Mouse (Mus musculus) kidney, adult 11 months (tissue): ENCODE measurements around the gene 1700001K19Rik.
A peak's percentile ranks its signal among the peaks of the same experiment; 100 is the strongest.
"Not testable (repeated sequence)": the region's sequence is repeated elsewhere in the genome, so short reads cannot be mapped to it uniquely, and the experiment has no call there.

Experiments used
- DNase-seq: peaks from one replicate; pipeline ENCODE4 v3.0.0; 2022

Gene 1700001K19Rik

GRCm38 (mm10) chr12:110695676-110696171 lies 13.3 kb upstream of the 1700001K19Rik start:
- DNase-seq, result peak; percentile 38

- DNase-seq, result not testable (repeated sequence)
Observed at GRCm38 (mm10) chr12:110693378-110693777, 11.0 kb upstream of the 1700001K19Rik start.

GRCm38 (mm10) chr12:110689919-110690643 lies 7.7 kb upstream of the 1700001K19Rik start:
- no peak for DNase-seq

DNA sequence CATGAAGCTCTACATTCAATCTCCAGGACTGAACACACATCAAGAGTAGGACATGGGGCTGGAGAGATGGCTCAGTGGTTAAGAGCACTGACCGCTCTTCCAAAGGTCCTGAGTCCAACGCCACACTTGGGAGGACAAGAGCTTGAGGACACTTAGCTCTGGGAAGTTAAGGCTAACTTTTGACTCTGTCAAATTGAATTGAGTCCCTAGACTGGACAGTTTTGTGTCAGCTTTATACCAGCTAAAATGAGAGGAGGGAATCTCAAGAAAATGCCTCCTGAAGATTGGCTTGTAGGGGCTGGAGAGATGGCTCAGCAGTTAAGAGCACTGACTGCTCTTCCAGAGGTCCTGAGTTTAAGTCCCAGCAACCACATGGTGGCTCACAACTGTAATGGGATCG lies 6.5 kb upstream of the 1700001K19Rik start:
- DNase-seq, result not testable (repeated sequence)

DNA sequence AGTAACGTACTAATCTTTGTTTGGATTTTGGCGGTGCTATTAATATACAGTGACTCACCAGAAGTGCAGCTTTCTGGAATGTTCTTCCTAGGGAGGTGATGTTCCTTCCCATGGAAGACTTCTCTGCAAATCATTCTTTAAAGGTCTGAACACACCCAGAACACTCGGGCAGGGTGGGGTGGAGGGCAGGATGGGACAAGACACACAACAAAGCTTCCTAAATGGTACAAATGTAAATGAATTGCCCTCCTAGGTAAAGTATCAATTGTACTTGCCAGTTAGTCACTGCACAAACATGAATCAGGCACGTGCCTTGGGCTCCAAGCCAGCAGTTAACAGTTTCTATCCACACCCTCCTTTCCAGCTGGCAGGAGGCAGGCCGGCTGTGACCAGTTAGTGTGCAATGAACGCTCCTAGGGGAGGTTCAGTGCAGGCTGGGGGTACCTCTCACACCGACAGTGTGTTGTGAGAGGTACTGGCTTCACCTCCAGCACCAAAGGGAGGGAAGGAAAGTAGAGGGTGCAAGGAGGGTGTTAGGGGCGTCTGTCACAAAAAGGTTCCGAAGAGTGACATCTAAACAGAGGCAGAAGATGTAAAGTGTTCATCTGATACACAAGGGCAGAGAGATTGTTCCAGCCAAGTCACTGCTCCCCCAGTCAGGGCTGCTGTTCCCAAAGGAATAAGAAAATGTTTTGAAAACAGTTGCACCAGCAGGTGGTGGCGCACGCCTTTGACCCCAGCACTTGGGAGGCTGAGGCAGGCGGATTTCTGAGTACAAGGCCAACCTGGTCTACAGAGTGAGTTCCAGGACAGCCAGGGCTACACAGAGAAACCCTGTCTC lies 5.7 kb upstream of the 1700001K19Rik start:
- peak; percentile 81 for DNase-seq

- no peak for DNase-seq
Observed at GRCm38 (mm10) chr12:110683580-110683979, 1.2 kb upstream of the 1700001K19Rik start.

- no peak for DNase-seq
Observed at GRCm38 (mm10) chr12:110681878-110682277, 541 bp downstream of the 1700001K19Rik start.

GRCm38 (mm10) chr12:110681191-110681590 lies 1.2 kb downstream of the 1700001K19Rik start:
- DNase-seq, result no peak

GRCm38 (mm10) chr12:110674243-110674642 lies 8.2 kb downstream of the 1700001K19Rik start:
- no peak for DNase-seq

GRCm38 (mm10) chr12:110667466-110668077 lies 14.8 kb downstream of the 1700001K19Rik start:
- peak; percentile 16 for DNase-seq

DNA sequence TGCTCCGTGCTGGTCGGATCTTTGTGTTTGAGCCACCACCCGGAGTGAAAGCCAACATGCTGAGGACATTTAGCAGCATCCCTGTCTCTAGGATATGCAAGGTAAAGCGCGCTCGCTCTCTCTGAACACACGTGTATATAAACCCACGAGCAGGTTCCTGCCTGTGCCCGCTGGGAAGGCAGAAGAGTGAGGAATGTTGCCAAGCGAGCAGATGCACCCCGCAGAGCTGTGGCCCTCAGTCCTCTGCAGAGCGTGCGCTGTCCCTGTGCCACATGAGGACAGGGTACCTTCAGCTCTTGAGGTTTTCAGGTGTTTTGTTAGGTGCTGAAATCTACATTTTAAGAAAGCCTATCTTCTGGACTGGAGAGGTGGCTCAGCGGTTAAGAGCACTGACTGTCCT lies 20.7 kb downstream of the 1700001K19Rik start:
- DNase-seq, result no peak

GRCm38 (mm10) chr12:110651464-110651863 lies 31.0 kb downstream of the 1700001K19Rik start:
- no peak for DNase-seq

DNA sequence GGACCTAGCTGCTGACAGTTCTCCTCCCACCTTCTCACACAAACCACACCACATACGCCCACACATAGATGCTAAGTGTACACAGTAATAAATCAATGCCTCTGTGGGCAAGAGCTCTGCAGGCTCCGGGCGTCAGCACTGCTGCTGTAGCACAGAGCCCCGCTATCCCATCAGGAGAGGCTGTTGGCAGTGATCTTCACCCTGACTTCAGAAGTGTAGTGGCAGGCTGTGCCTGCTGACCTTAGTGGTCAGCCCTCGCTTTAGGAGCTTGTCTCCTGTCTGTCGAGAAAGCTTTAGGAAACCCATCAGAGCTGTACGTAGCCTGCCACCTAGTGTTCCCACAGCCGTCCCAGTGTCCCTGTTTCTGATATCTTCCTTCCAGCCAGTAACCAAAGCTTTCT lies 32.2 kb downstream of the 1700001K19Rik start:
- no peak for DNase-seq

GRCm38 (mm10) chr12:110637507-110638114 lies 44.8 kb downstream of the 1700001K19Rik start:
- peak; percentile 18 for DNase-seq

GRCm38 (mm10) chr12:110636293-110636692 lies 46.1 kb downstream of the 1700001K19Rik start:
- no peak for DNase-seq

- no peak for DNase-seq
Observed at GRCm38 (mm10) chr12:110630056-110630455, 52.4 kb downstream of the 1700001K19Rik start.
